In the genomic region with DNA sequence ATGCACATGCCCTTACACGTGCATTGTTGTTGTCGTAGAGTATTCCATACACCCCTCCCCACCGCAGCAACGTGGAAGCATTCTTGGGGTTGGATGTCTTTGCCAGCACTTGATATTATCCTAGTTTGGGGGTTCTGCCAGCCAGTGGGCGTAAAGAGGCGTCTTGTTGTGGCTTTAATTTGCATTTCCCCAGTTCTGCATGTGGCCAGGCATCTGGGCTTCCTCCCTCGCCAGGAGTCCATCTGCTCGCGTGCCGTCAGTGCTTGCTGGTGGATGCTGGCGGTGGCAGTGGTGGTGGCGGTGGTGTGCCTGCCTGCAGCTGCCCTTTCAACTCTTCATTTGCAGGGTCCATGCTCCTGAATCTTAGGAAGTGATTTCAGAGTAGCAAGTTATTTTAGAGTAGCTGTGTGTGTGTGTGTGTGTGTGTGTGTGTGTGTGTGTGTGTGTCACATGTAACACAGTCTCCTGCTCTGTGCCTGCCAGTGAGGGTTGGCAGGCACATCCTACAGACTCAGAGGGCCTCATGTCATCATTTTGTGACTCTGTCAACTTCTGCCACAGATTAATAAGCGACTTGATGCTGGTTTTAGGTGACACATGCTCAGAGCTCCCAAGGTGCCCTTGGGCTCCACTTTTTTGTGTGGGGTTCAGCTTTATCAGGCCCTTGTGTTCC, we compare ENCODE assay signal across 8 mouse cellular contexts. TPM values are rescaled to one million over a fixed set of nuclear protein-coding genes. Genes with fewer than 3 reads are reported as not detected.
DNase-seq lines count a peak whose midpoint lies in the region; ATAC-seq and TF ChIP-seq lines count a peak whose summit lies in the region.

No protein-coding gene starts in this region.

- no peaks in the 10 kb centered on the region for H3K27me3 ChIP-seq in heart, embryonic 15.5 days
- no peaks in the 10 kb centered on the region for H3K27me3 ChIP-seq in hindbrain, postnatal 0 days (ENCODE audit: insufficient read depth, low read length)
- H3K27me3 ChIP-seq in midbrain, embryonic 16.5 days (ENCODE audit: control insufficient read depth, insufficient read depth, low read depth, low read length): no peaks in the 10 kb centered on the region

- intact Hi-C loops in gastrocnemius, postnatal 36 days (cut with DNase I): no loop called here

- H3K36me3 ChIP-seq in heart, embryonic 15.5 days: no peaks in the 10 kb centered on the region
- H3K36me3 ChIP-seq in hindbrain, postnatal 0 days (ENCODE audit: insufficient read depth, low read length): no peaks in the 10 kb centered on the region
- no peaks in the 10 kb centered on the region for H3K36me3 ChIP-seq in midbrain, embryonic 16.5 days (ENCODE audit: control insufficient read depth, insufficient read depth, low read length)

- peak overlapping the region; percentile 80 for H3K27ac ChIP-seq in heart, embryonic 15.5 days
- peak overlapping the region; percentile 73 for H3K27ac ChIP-seq in hindbrain, postnatal 0 days
- H3K27ac ChIP-seq in midbrain, embryonic 16.5 days (ENCODE audit: low read length): no peak overlapping the region

- no peak for DNase-seq in heart, adult 18-20 months
- peak; percentile 60 for DNase-seq in cerebellum, adult 9-10 months
- peak; percentile 72 for DNase-seq in hindbrain, postnatal 0 days (ENCODE audit: low spot score)
- no peak for DNase-seq in urinary bladder, adult 18-20 months (ENCODE audit: low spot score in 2 of 2)
- DNase-seq in gastrocnemius, postnatal 36 days: no peak
- no peak for DNase-seq in thymus, postnatal 25 days

- WGBS in heart, embryonic 15.5 days: 53% methylated on average over 13 of the region's 13 CpGs
- WGBS in hindbrain, postnatal 0 days: 29% methylated on average over 13 of the region's 13 CpGs
- 63% methylated on average over 13 of the region's 13 CpGs for WGBS in midbrain, embryonic 16.5 days

- H3K9ac ChIP-seq in heart, embryonic 15.5 days: no peak overlapping the region
- H3K9ac ChIP-seq in hindbrain, postnatal 0 days (replicated peaks; ENCODE audit: low read length): no peak overlapping the region
- no peak overlapping the region for H3K9ac ChIP-seq in midbrain, embryonic 16.5 days (ENCODE audit: low read depth, low read length)

- no peaks in the 10 kb centered on the region for H3K9me3 ChIP-seq in heart, embryonic 15.5 days (replicated peaks)
- H3K9me3 ChIP-seq in hindbrain, postnatal 0 days (ENCODE audit: low read length): no peaks in the 10 kb centered on the region
- H3K9me3 ChIP-seq in midbrain, embryonic 16.5 days (replicated peaks; ENCODE audit: control insufficient read depth, low read length, poor library complexity, severe bottlenecking): no peaks in the 10 kb centered on the region

- H3K4me1 ChIP-seq in heart, embryonic 15.5 days (replicated peaks): peaks cover 23% of the 10 kb centered on the region
- peaks cover 16% of the 10 kb centered on the region for H3K4me1 ChIP-seq in hindbrain, postnatal 0 days (ENCODE audit: insufficient read depth, low read length)
- H3K4me1 ChIP-seq in midbrain, embryonic 16.5 days (ENCODE audit: control insufficient read depth, insufficient read depth, low read length): 0 out of 2 replicates have a peak, but pooled peaks cover 2% of the 10 kb centered on the region

- TF ChIP-seq CTCF in hindbrain, postnatal 0 days (IDR thresholded peaks at IDR 0.05; ENCODE audit: low read depth): no peak

- peak overlapping the region; percentile 10; the same call in 1 of the 2 replicates for H3K4me2 ChIP-seq in heart, embryonic 15.5 days
- H3K4me2 ChIP-seq in hindbrain, postnatal 0 days (ENCODE audit: low read depth, low read length): no peak overlapping the region
- no peak overlapping the region for H3K4me2 ChIP-seq in midbrain, embryonic 16.5 days (ENCODE audit: low read length)

- ATAC-seq in heart, embryonic 15.5 days (replicated peaks; ENCODE audit: insufficient number of reproducible peaks, insufficient read depth, low FRiP score, low read depth): peak; percentile 61
- peak; percentile 70 for ATAC-seq in hindbrain, postnatal 0 days
- 0 out of 2 replicates have a peak, but pooled peaks have one; percentile 8 for ATAC-seq in midbrain, embryonic 16.5 days

- no peak overlapping the region for H3K4me3 ChIP-seq in heart, embryonic 15.5 days
- no peak overlapping the region for H3K4me3 ChIP-seq in hindbrain, postnatal 0 days (ENCODE audit: low read length)
- H3K4me3 ChIP-seq in midbrain, embryonic 16.5 days (ENCODE audit: low read depth, low read length): no peak overlapping the region

RNA-seq across cellular contexts. Expression of gene Lrpap1, which starts 32.1 kb away (rescaled TPM):
- 92.4 and 118 TPM in 2 replicates for polyA plus RNA-seq in heart, embryonic 15.5 days (2015; fragmentation: Nextera tagmentation; extraction: Ambion mirVana)
- 10 to 100 TPM; 49.9 to 50.2 TPM for total RNA-seq in heart, adult 18-20 months (2021)
- total RNA-seq in hindbrain, postnatal 0 days (2014; rRNA removed): 97.2 and 99.5 TPM in 2 replicates
- 200 and 205 TPM in 2 replicates for polyA plus RNA-seq in hindbrain, postnatal 0 days (2015; fragmentation: Nextera tagmentation; extraction: Ambion mirVana)
- polyA plus RNA-seq in midbrain, embryonic 16.5 days (2015; fragmentation: Nextera tagmentation; extraction: Ambion mirVana): 133 and 141 TPM in 2 replicates
- total RNA-seq in gastrocnemius, postnatal 36 days (2021): 10 to 100 TPM; 28.4 to 28.5 TPM

Comparison
In these comparisons a context has a peak if more than half of its experiments do, and no peak if none do; other contexts are left out.
1. ATAC-seq: peak in every context shown above with its lines; median percentile 70 in hindbrain, postnatal 0 days; 61 in heart, embryonic 15.5 days; 8 in midbrain, embryonic 16.5 days.
2. DNase-seq: peak in cerebellum, adult 9-10 months (single experiment) and hindbrain, postnatal 0 days (single experiment); none in heart, adult 18-20 months (0 of 2), urinary bladder, adult 18-20 months (0 of 2), gastrocnemius, postnatal 36 days (0 of 2) and thymus, postnatal 25 days (single experiment).